Mouse (Mus musculus): ENCODE data around the gene Ninj1. TPM values are rescaled to one million over a fixed set of nuclear protein-coding genes. Genes with fewer than 3 reads are reported as not detected.

The Ninj1 gene
- total and polyA plus RNA-seq, 3 experiments: 30.5 to 69.8 TPM; not detected in 1

DNA sequence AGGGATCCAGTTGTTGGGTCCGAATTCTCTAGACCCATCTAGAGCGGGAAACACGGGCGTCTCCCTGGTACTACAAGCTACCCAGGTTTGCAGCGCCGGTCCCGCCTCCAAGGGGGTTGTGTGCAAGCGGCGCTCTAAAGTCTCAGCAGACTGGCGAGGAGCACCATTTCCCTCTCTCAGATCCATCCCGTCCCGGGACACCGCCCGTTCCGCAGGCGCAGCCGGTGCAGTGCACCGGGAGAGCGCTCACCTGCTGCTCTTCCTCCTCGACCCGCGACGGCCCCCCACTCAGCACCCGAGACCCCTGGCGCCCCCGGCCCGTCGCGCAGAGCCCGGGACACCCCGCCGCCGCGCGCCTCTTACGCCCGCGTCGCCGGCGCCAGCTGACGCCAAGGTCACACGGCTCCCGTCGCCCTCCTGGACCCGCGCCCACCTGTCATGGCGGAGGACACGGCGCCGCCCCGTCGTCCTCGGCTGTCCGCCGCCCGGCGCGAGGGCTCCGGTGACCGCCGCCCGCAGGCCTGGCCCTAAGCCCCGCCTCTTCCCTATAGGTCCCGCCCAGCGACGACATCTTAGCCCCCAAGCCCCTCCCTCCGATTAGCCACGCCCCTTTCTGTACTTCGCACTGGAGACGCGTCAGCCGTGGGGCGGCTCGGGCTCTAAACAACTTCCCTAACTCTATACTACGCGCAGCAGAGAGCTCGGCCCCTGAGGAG, 28.4 kb downstream of the Ninj1 start, which contains the start of gene Card19:
TSS of gene Card19 (minus strand) at position 534 of the 716 bp plus-strand sequence.
- H3K36me3 ChIP-seq (ENCODE audit: control insufficient read depth in 1 of 2, insufficient read depth in 2 of 2, low read length in 2 of 2): peaks cover 0 to 4% of the 10 kb centered on the region in 2 experiments; a peak in 1 of 4 replicates
- H3K4me1 ChIP-seq (ENCODE audit: control insufficient read depth in 1 of 2, insufficient read depth in 2 of 2, low read length in 2 of 2): peaks cover 0 to 15% of the 10 kb centered on the region in 2 experiments; a peak in 3 of 4 replicates
- peak within 1 kb of the TSS; percentile 50 for H3K27ac ChIP-seq (ENCODE audit: control insufficient read depth, low read depth, low read length)
- peak within 1 kb of the TSS; percentile 80 for H3K9ac ChIP-seq (ENCODE audit: control insufficient read depth, low read depth, low read length, poor library complexity, severe bottlenecking)
- H3K9me3 ChIP-seq (replicated peaks; ENCODE audit: insufficient read depth, low read length): no peaks in the 10 kb centered on the region
- H3K79me2 ChIP-seq (ENCODE audit: control insufficient read depth, insufficient read depth, low read length, poor library complexity): no peaks in the 10 kb centered on the region; the same call in 1 of the 2 replicates
- TF ChIP-seq TBP (IDR thresholded peaks at IDR 0.05; ENCODE audit: low read depth, low read length) (peak; percentile 3; the same call in 1 of the 2 replicates), ZMIZ1 (IDR thresholded peaks at IDR 0.05; ENCODE audit: low read depth, low read length) (peak; percentile 92), MAFK (IDR thresholded peaks at IDR 0.05; ENCODE audit: borderline replicate concordance, low read depth, low read length) (no peak), MYB (IDR thresholded peaks at IDR 0.05; ENCODE audit: low read depth, low read length) (no peak), JUND (IDR thresholded peaks at IDR 0.05; ENCODE audit: low read depth, low read length) (no peak), SMC3 (IDR thresholded peaks at IDR 0.05; ENCODE audit: low read depth, low read length) (no peak), MYC (IDR thresholded peaks at IDR 0.05; ENCODE audit: low read depth, low read length) (no peak), SIN3A (IDR thresholded peaks at IDR 0.05; ENCODE audit: low read length) (0 out of 2 replicates have a peak, but pooled peaks have one; percentile 22), HCFC1 (IDR thresholded peaks at IDR 0.05; ENCODE audit: low read depth, low read length) (no peak; the same call in 1 of the 2 replicates), UBTF (IDR thresholded peaks at IDR 0.05; ENCODE audit: borderline replicate concordance, insufficient read depth, low read depth, low read length) (0 out of 2 replicates have a peak, but pooled peaks have one; percentile 4), USF1 (IDR thresholded peaks at IDR 0.05; ENCODE audit: low read depth, low read length) (no peak), POLR2AphosphoS2 (IDR thresholded peaks at IDR 0.05; ENCODE audit: low read length) (no peak), TCF12 (IDR thresholded peaks at IDR 0.05; ENCODE audit: low read depth, low read length) (peak; percentile 54), GABPA (IDR thresholded peaks at IDR 0.05; ENCODE audit: low read depth, low read length) (no peak), KAT2A (conservative IDR thresholded peaks at IDR 0.05; ENCODE audit: low read depth, low read length) (no peak; the same call in 1 of the 2 replicates), POLR2A (IDR thresholded peaks at IDR 0.05; ENCODE audit: control insufficient read depth in 1 of 2, insufficient read depth in 1 of 2, low read depth in 1 of 2, low read length in 2 of 2, poor library complexity in 1 of 2) (peak; percentile 55 to 79; a peak in 1 of 4 replicates), ELF1 (IDR thresholded peaks at IDR 0.05; ENCODE audit: low read depth, low read length) (peak; percentile 53; the same call in 1 of the 2 replicates)
- peak within 1 kb of the TSS; percentile 66 to 74 for H3K4me3 ChIP-seq (ENCODE audit: control insufficient read depth in 1 of 2, insufficient read depth in 1 of 2, low read depth in 2 of 2, low read length in 2 of 2)
- peak; percentile 97 for DNase-seq (ENCODE audit: low read depth, low spot score)
- H3K27me3 ChIP-seq (ENCODE audit: control insufficient read depth in 1 of 2, insufficient read depth in 2 of 2, low read length in 2 of 2): no peaks in the 10 kb centered on the region

DNA sequence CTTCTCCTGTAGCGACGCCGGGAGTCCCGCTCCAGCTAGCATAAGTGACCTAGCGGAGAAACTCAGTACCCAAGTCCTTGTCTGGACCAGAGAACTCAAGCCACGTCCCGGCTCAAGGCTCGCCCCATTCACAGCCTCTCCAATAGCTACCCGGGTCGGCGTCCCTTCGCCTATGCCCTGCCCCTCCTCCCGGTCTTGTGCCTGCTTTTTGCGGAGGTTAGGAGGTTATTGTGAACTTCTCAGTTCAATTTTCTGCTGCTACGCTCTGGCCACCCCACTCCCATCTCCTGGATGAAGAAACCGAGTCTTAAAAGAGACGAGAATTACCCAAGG, 28.9 kb downstream of the Ninj1 start:
- no peaks in the 10 kb centered on the region for H3K9me3 ChIP-seq (replicated peaks; ENCODE audit: insufficient read depth, low read length)
- peak overlapping the region; percentile 66 to 74 for H3K4me3 ChIP-seq (ENCODE audit: control insufficient read depth in 1 of 2, insufficient read depth in 1 of 2, low read depth in 2 of 2, low read length in 2 of 2)
- H3K79me2 ChIP-seq (ENCODE audit: control insufficient read depth, insufficient read depth, low read length, poor library complexity): no peaks in the 10 kb centered on the region; the same call in 1 of the 2 replicates
- no peak for DNase-seq (ENCODE audit: low read depth, low spot score)
- H3K27ac ChIP-seq (ENCODE audit: control insufficient read depth, low read depth, low read length): peak overlapping the region; percentile 50
- TF ChIP-seq SIN3A (IDR thresholded peaks at IDR 0.05; ENCODE audit: low read length): peak; percentile 53; the same call in 1 of the 2 replicates
- TF ChIP-seq NRF1 (IDR thresholded peaks at IDR 0.05; ENCODE audit: insufficient read depth, low read depth, low read length, poor library complexity, severe bottlenecking): no peak
- 0 out of 2 replicates have a peak, but pooled peaks have one; percentile 42 for TF ChIP-seq ETS1 (IDR thresholded peaks at IDR 0.05; ENCODE audit: low read depth, low read length)
- peak; percentile 83; the same call in 1 of the 2 replicates for TF ChIP-seq NELFE (IDR thresholded peaks at IDR 0.05; ENCODE audit: low read depth, low read length)
- no peak for TF ChIP-seq TAL1 (IDR thresholded peaks at IDR 0.05; ENCODE audit: low read length)
- no peak for TF ChIP-seq GATA1 (IDR thresholded peaks at IDR 0.05; ENCODE audit: low read depth, low read length)
- TF ChIP-seq MYC (IDR thresholded peaks at IDR 0.05; ENCODE audit: low read depth, low read length): no peak
- peak; percentile 77; the same call in 1 of the 2 replicates for TF ChIP-seq POLR2AphosphoS2 (IDR thresholded peaks at IDR 0.05; ENCODE audit: low read length)
- peak; percentile 58; the same call in 1 of the 2 replicates for TF ChIP-seq HCFC1 (IDR thresholded peaks at IDR 0.05; ENCODE audit: low read depth, low read length)
- TF ChIP-seq RCOR1 (IDR thresholded peaks at IDR 0.05; ENCODE audit: low read depth, low read length): no peak
- H3K9ac ChIP-seq (ENCODE audit: control insufficient read depth, low read depth, low read length, poor library complexity, severe bottlenecking): peak overlapping the region; percentile 76
- peaks cover 0 to 4% of the 10 kb centered on the region in 2 experiments; a peak in 1 of 4 replicates for H3K36me3 ChIP-seq (ENCODE audit: control insufficient read depth in 1 of 2, insufficient read depth in 2 of 2, low read length in 2 of 2)
- peaks cover 0 to 15% of the 10 kb centered on the region in 2 experiments; a peak in 3 of 4 replicates for H3K4me1 ChIP-seq (ENCODE audit: control insufficient read depth in 1 of 2, insufficient read depth in 2 of 2, low read length in 2 of 2)
- no peaks in the 10 kb centered on the region for H3K27me3 ChIP-seq (ENCODE audit: control insufficient read depth in 1 of 2, insufficient read depth in 2 of 2, low read length in 2 of 2)

Measured in MEL (cell line).